Mouse (Mus musculus) macrophage (primary cell): Measurements from ENCODE around the gene Gm11992. TPM values are rescaled to one million over a fixed set of nuclear protein-coding genes. Genes with fewer than 3 reads are reported as not detected.
A peak's percentile ranks its signal among the peaks of the same experiment; 100 is the strongest.

Experiments
- H3K27ac ChIP-seq: fragments of 350-480 bp; formaldehyde crosslinking; 2 replicates; pipeline ENCODE4 v1.9.0; 2021
- H3K36me3 ChIP-seq: fragments of 350-480 bp; formaldehyde crosslinking; 2 replicates; pipeline ENCODE4 v1.9.0; 2021; ENCODE audit errors: inconsistent target
- H3K4me3 ChIP-seq: fragments of 350-480 bp; formaldehyde crosslinking; 2 replicates; pipeline ENCODE4 v1.9.0; 2021; ENCODE audit errors: inconsistent target
- H3K79me2 ChIP-seq: fragments of 350-480 bp; formaldehyde crosslinking; 2 replicates; pipeline ENCODE4 v1.9.0; 2021; ENCODE audit errors: inconsistent target
- WGBS: methylation state at CpG from one replicate; pipeline ENCODE4 v1.1.7; 2026; ENCODE audit warnings: inconsistent platforms; ENCODE audit not compliant: missing documents; 5-methylcytosine and 5-hydroxymethylcytosine counted together
- polyA plus RNA-seq: library from polyadenylated mRNA; stranded (reverse); fragments of 250-400 nt; gene quantifications from 3 replicates; pipeline ENCODE4 v1.2.4, GENCODE M21; 2018; ENCODE audit warnings: inconsistent platforms
- total RNA-seq, 78 experiments: library from RNA; depleted of rRNA; stranded (reverse); fragments of 250-400 nt; gene quantifications; 1 replicate in 9 of 78; 2 replicates in 24 of 78; 3 replicates in 43 of 78; 4 replicates in 2 of 78; pipeline ENCODE4 v1.2.4; 2018; ENCODE audit warnings: inconsistent platforms in 56 of 78

The Gm11992 gene
- total RNA-seq (2018; cell fraction: chromatin; rRNA removed), result under 1 TPM in 2 of 26 experiments, not detected in 24; 0.25 to 0.39 TPM
- 1 to 10 TPM in 4 of 26 experiments, under 1 TPM in 22; 0.16 to 1.1 (median 0.44) TPM for total RNA-seq (2018; cell fraction: cytosol; rRNA removed)
- 1 to 10 TPM in 2 of 26 experiments, under 1 TPM in 8, not detected in 16; 0.22 to 1.5 (median 0.34) TPM for total RNA-seq (2018; cell fraction: nucleus; rRNA removed)
- 0.36 to 0.56 TPM (median 0.42 TPM) in 3 replicates for polyA plus RNA-seq

GRCm38 (mm10) chr11:9048011-9048702 is at the start of gene Gm11992:
Gene Gm11992, plus strand, starts transcription at chr11:9048594.
- WGBS, result 6% methylated on average over 21 of the region's 21 CpGs
- Histone ChIP-seq H3K36me3 (no peaks in the 10 kb centered on the region), H3K79me2 (no peaks in the 10 kb centered on the region), H3K4me3 (peak within 1 kb of the TSS; percentile 41), H3K27ac (no peak within 1 kb of the TSS)

- peaks cover 13% of the 10 kb centered on the region; the same call in 1 of the 2 replicates for H3K36me3 ChIP-seq
- no peak overlapping the region for H3K27ac ChIP-seq
- no peak overlapping the region for H3K4me3 ChIP-seq
- H3K79me2 ChIP-seq, result no peaks in the 10 kb centered on the region; the same call in 1 of the 2 replicates
- WGBS, result 96% methylated on average over 5 of the region's 5 CpGs
These were observed 39.6 kb upstream of the Gm11992 start for GRCm38 (mm10) chr11:9008761-9009160.

DNA sequence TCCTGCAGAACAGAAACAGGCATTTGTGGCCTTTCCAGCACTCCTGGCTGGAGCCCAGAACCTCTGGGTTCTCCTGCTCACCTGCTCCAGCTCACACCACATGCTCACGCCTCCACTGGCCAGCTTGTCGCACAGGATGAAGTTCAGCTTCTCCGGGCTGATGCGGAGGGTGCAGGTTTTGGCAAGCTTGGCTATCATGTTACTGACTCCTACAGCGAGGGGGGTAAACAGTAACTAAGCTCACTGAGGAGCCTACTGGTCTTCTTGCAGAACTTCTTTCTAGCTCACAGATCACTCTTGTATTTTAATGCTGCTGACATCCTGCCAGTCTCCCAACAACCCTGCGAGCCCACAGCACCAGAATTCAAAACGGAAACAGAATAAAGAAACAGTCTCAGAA is 38.0 kb upstream of the Gm11992 start:
- WGBS, result under 1% methylated on average over 7 of the region's 7 CpGs
- Histone ChIP-seq H3K27ac (0 out of 2 replicates have a peak overlapping the region, but pooled peaks have one; percentile 15), H3K4me3 (peak overlapping the region; percentile 75), H3K79me2 (no peaks in the 10 kb centered on the region; the same call in 1 of the 2 replicates), H3K36me3 (peaks cover 4% of the 10 kb centered on the region; the same call in 1 of the 2 replicates)

- no peaks in the 10 kb centered on the region; the same call in 1 of the 2 replicates for H3K79me2 ChIP-seq
- H3K4me3 ChIP-seq, result peak within 1 kb of the TSS; percentile 75
- under 1% methylated on average over 39 of the region's 43 CpGs for WGBS
- H3K27ac ChIP-seq, result 0 out of 2 replicates have a peak within 1 kb of the TSS, but pooled peaks have one; percentile 15
- peaks cover 4% of the 10 kb centered on the region; the same call in 1 of the 2 replicates for H3K36me3 ChIP-seq
These were observed 37.5 kb upstream of the Gm11992 start, which contains the start of gene Hus1 for GRCm38 (mm10) chr11:9010853-9011339. Gene Hus1, minus strand, starts transcription at chr11:9011191.

DNA sequence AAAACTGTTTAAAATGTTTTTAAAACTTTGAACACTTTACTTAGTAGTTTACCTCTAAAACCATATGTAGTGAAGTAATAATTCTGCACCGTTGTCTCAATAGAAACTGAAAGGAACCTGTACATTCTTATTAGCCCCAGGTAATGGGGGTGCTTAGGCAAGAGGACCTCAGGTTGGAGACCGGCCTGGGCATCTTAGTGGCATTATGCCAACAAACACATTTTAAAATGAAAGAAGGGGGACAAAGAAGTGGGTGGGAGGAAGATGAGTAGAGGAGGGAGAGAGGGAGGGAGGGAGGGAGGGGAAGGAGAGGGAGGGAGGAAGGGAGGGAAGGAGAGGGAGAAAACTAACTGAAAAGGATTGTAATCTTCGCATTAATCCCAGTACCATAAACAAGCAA is 37.0 kb upstream of the Gm11992 start:
- H3K36me3 ChIP-seq, result 0 out of 2 replicates have a peak, but pooled peaks cover 4% of the 10 kb centered on the region
- H3K4me3 ChIP-seq, result peak overlapping the region; percentile 75
- H3K79me2 ChIP-seq, result no peaks in the 10 kb centered on the region; the same call in 1 of the 2 replicates
- H3K27ac ChIP-seq, result no peak overlapping the region
- whole genome bisulfite sequencing, result 4% methylated on average over 3 of the region's 3 CpGs

- Histone ChIP-seq H3K36me3 (no peaks in the 10 kb centered on the region), H3K4me3 (no peak overlapping the region), H3K79me2 (no peaks in the 10 kb centered on the region; the same call in 1 of the 2 replicates), H3K27ac (no peak overlapping the region)
- 88% methylated on average over 3 of the region's 3 CpGs for WGBS
These were observed 33.7 kb upstream of the Gm11992 start for GRCm38 (mm10) chr11:9014740-9015139.

DNA sequence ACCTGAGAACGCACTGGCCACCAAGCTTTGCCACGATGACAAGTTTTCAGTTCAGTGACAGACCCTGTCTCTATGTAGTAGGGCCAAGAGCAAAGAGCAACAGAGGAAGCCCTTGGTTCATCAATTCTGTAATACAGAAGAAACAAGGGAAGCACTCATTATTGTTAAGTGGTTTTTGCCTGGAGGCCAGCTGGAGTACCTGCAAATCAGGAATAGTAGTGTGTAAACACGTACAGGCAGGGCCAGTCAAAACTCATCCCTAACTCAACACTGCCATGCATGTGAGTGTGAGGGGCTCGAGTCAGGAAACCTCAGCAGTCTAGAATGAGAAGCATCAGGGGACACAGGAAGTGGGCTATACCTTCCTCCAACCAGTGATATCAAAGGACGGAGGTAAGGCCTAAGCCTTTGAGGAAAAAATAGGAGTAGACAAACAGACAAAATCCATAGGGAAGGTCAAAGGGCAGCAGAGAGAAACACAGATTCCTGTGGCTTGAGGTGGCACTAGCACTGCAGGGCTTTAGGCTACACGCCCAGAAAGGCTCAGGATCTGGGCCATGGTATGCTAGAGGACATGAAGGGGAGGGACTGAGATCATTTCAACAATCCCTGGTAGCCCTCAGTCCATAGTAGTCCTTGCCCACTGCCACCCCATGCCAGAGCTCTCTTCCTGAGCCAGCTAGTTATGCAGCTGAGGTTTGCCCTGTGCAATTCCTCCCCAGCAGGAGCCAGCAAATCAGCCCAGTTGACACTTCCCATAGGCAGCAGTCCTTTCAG is 29.7 kb upstream of the Gm11992 start:
- 79% methylated on average over 6 of the region's 6 CpGs for WGBS
- Histone ChIP-seq H3K79me2 (no peaks in the 10 kb centered on the region), H3K27ac (no peak overlapping the region), H3K36me3 (no peaks in the 10 kb centered on the region), H3K4me3 (no peak overlapping the region)

DNA sequence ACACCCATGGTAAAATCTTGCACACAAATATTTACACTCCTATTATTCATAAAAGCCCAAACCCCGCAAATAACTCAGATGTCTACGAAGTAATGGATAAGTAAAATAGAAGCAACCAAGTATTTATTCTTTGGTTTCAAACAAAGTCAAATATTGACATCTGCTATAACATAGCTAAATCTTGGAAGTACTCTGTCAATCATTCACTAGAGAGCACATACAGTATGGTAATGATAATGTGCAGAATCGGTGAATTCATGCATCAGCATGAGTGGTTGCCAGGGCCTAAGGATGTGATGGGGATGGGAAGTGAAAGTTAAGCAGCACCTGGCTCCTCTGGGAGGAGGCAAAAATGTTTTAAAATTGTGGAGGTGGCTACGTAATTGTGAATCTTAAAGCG is 28.2 kb upstream of the Gm11992 start:
- Histone ChIP-seq H3K79me2 (no peaks in the 10 kb centered on the region), H3K36me3 (no peaks in the 10 kb centered on the region), H3K4me3 (no peak overlapping the region), H3K27ac (no peak overlapping the region)
- 87% methylated on average over 5 of the region's 5 CpGs for WGBS

DNA sequence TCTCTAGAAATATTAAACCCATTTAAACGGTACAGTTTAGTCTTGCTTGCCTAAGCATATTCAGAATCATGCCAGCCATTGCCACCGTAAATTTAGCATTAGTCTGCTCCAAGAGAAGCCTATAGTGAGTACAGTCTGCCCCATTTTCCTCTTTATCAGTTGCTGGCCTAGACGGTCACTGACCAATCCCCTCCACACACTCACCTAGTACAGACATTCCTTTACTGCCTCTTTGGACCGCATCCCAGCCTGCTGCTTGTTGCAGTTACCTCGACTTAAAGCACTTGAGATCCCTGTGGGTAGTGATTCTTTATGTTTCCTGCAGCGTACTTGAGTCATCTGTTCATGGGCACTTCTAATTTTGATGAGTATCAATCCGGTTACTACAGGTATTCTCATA is 23.6 kb upstream of the Gm11992 start:
- Histone ChIP-seq H3K36me3 (no peaks in the 10 kb centered on the region), H3K79me2 (no peaks in the 10 kb centered on the region), H3K27ac (no peak overlapping the region), H3K4me3 (no peak overlapping the region)
- 91% methylated on average over 7 of the region's 7 CpGs for WGBS

- no peak overlapping the region for H3K27ac ChIP-seq
- 83% methylated on average over 3 of the region's 3 CpGs for WGBS
- no peaks in the 10 kb centered on the region for H3K36me3 ChIP-seq
- H3K4me3 ChIP-seq, result no peak overlapping the region
- H3K79me2 ChIP-seq, result no peaks in the 10 kb centered on the region
These were observed 23.2 kb upstream of the Gm11992 start for GRCm38 (mm10) chr11:9025211-9025610.

DNA sequence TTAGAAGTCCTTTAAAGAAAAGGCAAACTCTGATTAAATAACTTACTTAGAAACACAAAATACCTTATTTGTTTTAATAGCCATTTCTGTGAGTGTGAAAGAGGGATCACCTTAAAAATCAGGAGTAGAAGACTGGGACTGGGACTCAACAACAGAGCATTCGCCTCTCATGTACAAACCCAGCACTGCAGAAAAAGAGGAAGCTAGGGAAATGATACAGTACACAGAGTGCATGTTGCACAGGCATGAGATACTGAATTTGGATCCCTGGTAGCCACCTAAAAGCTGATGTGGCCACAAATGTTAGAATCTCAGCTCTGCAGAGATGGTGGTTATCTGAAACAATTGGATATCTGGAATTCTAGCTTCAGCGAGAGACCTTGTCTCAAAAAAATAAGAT is 16.9 kb upstream of the Gm11992 start:
- H3K36me3 ChIP-seq, result no peaks in the 10 kb centered on the region
- no peak overlapping the region for H3K27ac ChIP-seq
- H3K79me2 ChIP-seq, result no peaks in the 10 kb centered on the region
- 40% methylated on average over 2 of the region's 2 CpGs for WGBS
- no peak overlapping the region for H3K4me3 ChIP-seq

DNA sequence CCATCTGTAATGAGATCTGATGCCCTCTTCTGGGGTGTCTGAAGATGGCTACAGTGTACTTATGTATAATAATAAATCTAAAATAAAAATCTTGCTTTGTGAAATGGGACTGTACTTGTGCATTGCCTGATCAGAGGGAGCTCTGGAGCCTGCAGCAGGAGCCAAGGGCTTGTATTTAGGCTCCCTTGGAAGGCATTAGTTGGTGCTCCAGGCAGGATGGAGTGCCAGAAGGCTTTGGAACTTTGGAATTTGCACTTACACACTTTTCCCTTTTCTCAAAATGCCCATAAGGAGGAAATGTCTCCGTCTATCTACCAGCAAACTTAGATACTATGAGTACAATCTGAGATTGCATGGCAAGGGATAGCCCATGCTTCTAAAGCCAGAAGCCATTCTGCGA is 1.8 kb upstream of the Gm11992 start:
- Histone ChIP-seq H3K27ac (no peak overlapping the region), H3K79me2 (no peaks in the 10 kb centered on the region), H3K36me3 (no peaks in the 10 kb centered on the region), H3K4me3 (no peak overlapping the region)
- 100% methylated on average over 2 of the region's 2 CpGs for WGBS

- H3K4me3 ChIP-seq, result no peak overlapping the region
- no peaks in the 10 kb centered on the region for H3K36me3 ChIP-seq
- H3K79me2 ChIP-seq, result no peaks in the 10 kb centered on the region
- no peak overlapping the region for H3K27ac ChIP-seq
- WGBS, result 90% methylated on average over 5 of the region's 5 CpGs
These were observed 1.4 kb upstream of the Gm11992 start for GRCm38 (mm10) chr11:9047044-9047443.

GRCm38 (mm10) chr11:9048703-9049060 is 288 bp downstream of the Gm11992 start, which contains the start of gene Sun3:
Gene Sun3, minus strand, starts transcription at chr11:9048991.
- peak within 1 kb of the TSS; percentile 41 for H3K4me3 ChIP-seq
- H3K36me3 ChIP-seq, result no peaks in the 10 kb centered on the region
- no peak within 1 kb of the TSS for H3K27ac ChIP-seq
- H3K79me2 ChIP-seq, result no peaks in the 10 kb centered on the region
- 5% methylated on average over 18 of the region's 18 CpGs for WGBS
